Mouse (Mus musculus): ENCODE data around the gene Olfr1502. TPM values are rescaled to one million over a fixed set of nuclear protein-coding genes. Genes with fewer than 3 reads are reported as not detected.

The Olfr1502 gene
- polyA plus RNA-seq, 1 experiment from 2014 or later, result not detected

Other genes with a start within 250 kb of the Olfr1502 start
- gene Olfr1487, start 244.4 kb upstream of the Olfr1502 start, polyA plus RNA-seq (2015; fragmentation: Nextera tagmentation; extraction: Ambion mirVana), result not detected in 2 replicates
- not detected in 2 replicates for gene Olfr1489, start 230.2 kb upstream of the Olfr1502 start, polyA plus RNA-seq (2015; fragmentation: Nextera tagmentation; extraction: Ambion mirVana)
- gene Olfr1490, start 210.7 kb upstream of the Olfr1502 start, polyA plus RNA-seq (2015; fragmentation: Nextera tagmentation; extraction: Ambion mirVana), result not detected in 2 replicates
- gene Olfr1491, start 164.5 kb upstream of the Olfr1502 start, polyA plus RNA-seq (2015; fragmentation: Nextera tagmentation; extraction: Ambion mirVana), result not detected in 2 replicates
- gene Olfr1493-ps1, start 138.5 kb upstream of the Olfr1502 start, polyA plus RNA-seq (2015; fragmentation: Nextera tagmentation; extraction: Ambion mirVana), result not detected in 2 replicates
- not detected in 2 replicates for gene Olfr1494, start 122.1 kb upstream of the Olfr1502 start, polyA plus RNA-seq (2015; fragmentation: Nextera tagmentation; extraction: Ambion mirVana)
- gene Olfr1495, start 97.2 kb upstream of the Olfr1502 start, polyA plus RNA-seq (2015; fragmentation: Nextera tagmentation; extraction: Ambion mirVana), result not detected in 2 replicates
- not detected in 2 replicates for gene Olfr1496, start 83.9 kb upstream of the Olfr1502 start, polyA plus RNA-seq (2015; fragmentation: Nextera tagmentation; extraction: Ambion mirVana)
- gene Olfr1497, start 63.6 kb upstream of the Olfr1502 start, polyA plus RNA-seq (2015; fragmentation: Nextera tagmentation; extraction: Ambion mirVana), result not detected in 2 replicates
- gene Olfr1499, start 42.3 kb upstream of the Olfr1502 start, polyA plus RNA-seq (2015; fragmentation: Nextera tagmentation; extraction: Ambion mirVana), result not detected in 2 replicates
- not detected in 2 replicates for gene Olfr1500, start 31.3 kb upstream of the Olfr1502 start, polyA plus RNA-seq (2015; fragmentation: Nextera tagmentation; extraction: Ambion mirVana)
- not detected in 2 replicates for gene Olfr1501, start 11.1 kb upstream of the Olfr1502 start, polyA plus RNA-seq (2015; fragmentation: Nextera tagmentation; extraction: Ambion mirVana)
- not detected in 2 replicates for gene Olfr1504, start 36.1 kb downstream of the Olfr1502 start, polyA plus RNA-seq (2015; fragmentation: Nextera tagmentation; extraction: Ambion mirVana)
- gene Olfr1505, start 51.7 kb downstream of the Olfr1502 start, polyA plus RNA-seq (2015; fragmentation: Nextera tagmentation; extraction: Ambion mirVana), result not detected in 2 replicates

Measured in stomach, embryonic 16.5 days (tissue).